Mouse (Mus musculus) stomach, embryonic 16.5 days (tissue): ENCODE data around the gene Btd. TPM values are rescaled to one million over a fixed set of nuclear protein-coding genes. Genes with fewer than 3 reads are reported as not detected.
A peak's percentile ranks its signal among the peaks of the same experiment; 100 is the strongest.

Experiments used
- ATAC-seq: fragments of 200-750 bp; cut with Nextera tagmentation; 2 replicates; pipeline ENCODE4 v1.8.0; 2017; ENCODE audit warnings: moderate number of reproducible peaks, moderate TSS enrichment; ENCODE audit not compliant: insufficient read depth, low FRiP score
- H3K27ac ChIP-seq: fragments of 300-500 bp; sonication (generic); 2 replicates; pipeline ENCODE4 v1.5.1; 2014; ENCODE audit warnings: low read length
- H3K27me3 ChIP-seq: fragments of 300-500 bp; sonication (generic); 2 replicates; pipeline ENCODE4 v1.6.1; 2014; ENCODE audit warnings: low read length, control low read depth, mixed read lengths; ENCODE audit not compliant: control insufficient read depth, insufficient read depth
- H3K36me3 ChIP-seq: fragments of 300-500 bp; sonication (generic); 2 replicates; pipeline ENCODE4 v1.6.1; 2014; ENCODE audit warnings: low read length; ENCODE audit not compliant: control insufficient read depth, insufficient read depth
- H3K4me1 ChIP-seq: fragments of 300-500 bp; sonication (generic); 2 replicates; pipeline ENCODE4 v1.6.1; 2014; ENCODE audit warnings: low read length, control low read depth, mixed read lengths; ENCODE audit not compliant: control insufficient read depth, insufficient read depth
- H3K4me2 ChIP-seq: fragments of 300-500 bp; sonication (generic); 2 replicates; pipeline ENCODE4 v1.6.1; 2014; ENCODE audit warnings: low read depth, low read length, mixed read lengths
- H3K4me3 ChIP-seq: fragments of 300-500 bp; sonication (generic); replicated peaks from 2 replicates; pipeline ENCODE4 v1.5.1; 2014; ENCODE audit warnings: mild to moderate bottlenecking, low read length
- H3K9ac ChIP-seq: fragments of 300-500 bp; sonication (generic); 2 replicates; pipeline ENCODE4 v1.6.1; 2014; ENCODE audit warnings: low read length
- H3K9me3 ChIP-seq: fragments of 300-500 bp; sonication (generic); replicated peaks from 2 replicates; pipeline ENCODE4 v1.6.1; 2016; ENCODE audit warnings: low read length, control low read depth; ENCODE audit not compliant: control insufficient read depth
- WGBS: fragments of 180-500 bp; shearing (Covaris S2); extraction: QIAGEN DNeasy Blood & Tissue Kit; methylation state at CpG from one replicate; pipeline ENCODE4 v1.1.7; 2014; 5-methylcytosine and 5-hydroxymethylcytosine counted together
- polyA plus RNA-seq: library from polyadenylated mRNA; unstranded; fragments of >200 nt; fragmentation: Nextera tagmentation; extraction: Ambion mirVana; gene quantifications from 2 replicates; pipeline ENCODE4 v1.2.1, GENCODE M21; 2015

The Btd gene
- polyA plus RNA-seq, 1 experiment from 2014 or later, result 31.8 TPM

DNA sequence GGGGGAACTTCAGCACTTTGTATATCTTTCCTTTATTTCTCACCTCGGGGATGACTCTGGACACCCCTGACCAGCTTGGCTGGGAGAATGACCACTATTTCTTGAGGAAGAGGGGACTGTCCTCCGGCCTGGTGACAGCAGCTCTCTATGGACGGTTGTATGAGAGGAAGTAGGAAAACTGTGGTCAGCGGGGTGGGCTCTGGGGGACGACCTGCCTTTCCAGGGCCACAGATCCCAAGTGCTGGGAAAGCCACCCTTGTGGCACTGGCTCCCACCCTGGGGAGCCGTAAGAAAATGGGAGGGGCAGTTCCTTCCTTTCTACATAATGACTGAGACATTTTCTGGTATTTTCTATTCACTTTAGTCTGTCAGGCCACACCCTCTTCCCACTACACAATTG is 26.9 kb downstream of the Btd start:
- 86% methylated on average over 6 of the region's 6 CpGs for WGBS
- Histone ChIP-seq H3K27me3 (no peaks in the 10 kb centered on the region), H3K4me2 (no peak overlapping the region), H3K9ac (no peak overlapping the region), H3K27ac (no peak overlapping the region), H3K4me3 (no peak overlapping the region), H3K9me3 (no peaks in the 10 kb centered on the region), H3K4me1 (peaks cover 44% of the 10 kb centered on the region), H3K36me3 (peaks cover 12% of the 10 kb centered on the region)
- no peak for ATAC-seq

- H3K9me3 ChIP-seq, result no peaks in the 10 kb centered on the region
- no peak overlapping the region for H3K9ac ChIP-seq
- H3K36me3 ChIP-seq, result peaks cover 12% of the 10 kb centered on the region
- H3K4me3 ChIP-seq, result no peak overlapping the region
- H3K27ac ChIP-seq, result peak overlapping the region; percentile 85
- peaks cover 39% of the 10 kb centered on the region for H3K4me1 ChIP-seq
- no peak overlapping the region for H3K4me2 ChIP-seq
- WGBS, result 83% methylated on average over 13 of the region's 13 CpGs
- no peaks in the 10 kb centered on the region for H3K27me3 ChIP-seq
- ATAC-seq, result no peak
Measured at GRCm38 (mm10) chr14:31668326-31668725, 27.5 kb downstream of the Btd start.

- H3K4me1 ChIP-seq, result peaks cover 31% of the 10 kb centered on the region
- ATAC-seq, result peak; percentile 26; the same call in 1 of the 2 replicates
Measured at GRCm38 (mm10) chr14:31669161-31669611, 28.4 kb downstream of the Btd start.

DNA sequence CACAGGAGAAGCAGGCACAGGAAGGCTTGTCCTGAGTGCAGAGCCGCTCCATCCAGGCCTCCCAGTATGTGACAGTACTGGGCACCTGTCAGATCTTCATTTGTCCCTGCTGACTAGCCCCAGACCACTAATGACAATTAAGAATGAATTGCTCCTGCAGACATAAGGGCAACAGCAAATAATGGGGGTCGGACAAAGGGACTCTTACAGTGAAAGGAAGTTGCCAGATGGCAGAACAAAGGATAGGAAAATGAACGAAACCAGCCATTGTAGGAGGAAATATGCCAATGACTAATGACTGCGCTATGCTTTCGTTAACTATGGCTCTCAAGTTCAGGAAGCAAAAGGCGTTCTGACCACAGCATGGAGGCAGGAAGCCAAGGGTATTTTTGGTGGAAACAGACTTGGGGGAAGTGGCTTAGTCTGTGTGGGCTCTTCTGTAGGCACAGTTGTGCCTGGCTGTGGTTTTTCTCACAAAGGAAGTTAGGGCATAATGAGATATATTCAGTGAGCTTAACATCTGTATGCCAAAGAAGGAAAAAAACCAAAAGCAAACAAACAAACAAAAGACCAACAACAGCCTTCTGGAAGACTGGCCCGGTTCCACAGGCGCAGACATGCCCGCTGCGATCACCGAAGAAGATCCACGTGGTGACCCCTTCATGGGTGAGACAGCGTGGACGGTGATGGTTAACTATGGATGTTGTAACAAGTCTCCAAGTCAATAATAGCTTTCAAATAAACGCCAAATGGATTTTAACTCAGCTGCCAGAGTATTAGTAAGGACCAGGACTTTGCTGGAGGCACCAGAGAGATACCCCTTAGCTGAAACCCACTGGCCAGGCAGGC is 29.0 kb downstream of the Btd start:
- no peaks in the 10 kb centered on the region for H3K9me3 ChIP-seq
- H3K27ac ChIP-seq, result peak overlapping the region; percentile 85
- peaks cover 12% of the 10 kb centered on the region for H3K36me3 ChIP-seq
- H3K9ac ChIP-seq, result no peak overlapping the region
- H3K4me2 ChIP-seq, result peak overlapping the region; percentile 16
- 68% methylated on average over 15 of the region's 15 CpGs for WGBS
- no peaks in the 10 kb centered on the region for H3K27me3 ChIP-seq
- H3K4me3 ChIP-seq, result no peak overlapping the region
- peaks cover 24% of the 10 kb centered on the region for H3K4me1 ChIP-seq
- ATAC-seq, result no peak

More at GRCm38 (mm10) chr14:31669161-31669611, 28.4 kb downstream of the Btd start:
- Histone ChIP-seq H3K9me3 (no peaks in the 10 kb centered on the region), H3K36me3 (peaks cover 12% of the 10 kb centered on the region), H3K9ac (peak overlapping the region; percentile 29; the same call in 1 of the 2 replicates), H3K27me3 (no peaks in the 10 kb centered on the region), H3K4me3 (no peak overlapping the region), H3K4me2 (peak overlapping the region; percentile 16), H3K27ac (peak overlapping the region; percentile 85)
- 44% methylated on average over 13 of the region's 13 CpGs for WGBS

GRCm38 (mm10) chr14:31671635-31672320 is 30.9 kb downstream of the Btd start:
- 64% methylated on average over 10 of the region's 10 CpGs for WGBS
- H3K4me2 ChIP-seq, result no peak overlapping the region

GRCm38 (mm10) chr14:31680656-31681055 is 39.8 kb downstream of the Btd start:
- H3K4me1 ChIP-seq, result no peaks in the 10 kb centered on the region
- no peak overlapping the region for H3K4me2 ChIP-seq
- H3K36me3 ChIP-seq, result no peaks in the 10 kb centered on the region
- H3K27ac ChIP-seq, result no peak overlapping the region
- 75% methylated on average over 3 of the region's 3 CpGs for WGBS
- no peak overlapping the region for H3K4me3 ChIP-seq
- no peaks in the 10 kb centered on the region for H3K27me3 ChIP-seq
- no peak overlapping the region for H3K9ac ChIP-seq
- H3K9me3 ChIP-seq, result no peaks in the 10 kb centered on the region
- ATAC-seq, result no peak

More at GRCm38 (mm10) chr14:31671635-31672320, 30.9 kb downstream of the Btd start:
- Histone ChIP-seq H3K4me1 (peaks cover 12% of the 10 kb centered on the region), H3K27ac (no peak overlapping the region), H3K27me3 (no peaks in the 10 kb centered on the region), H3K4me3 (no peak overlapping the region), H3K36me3 (peaks cover 9% of the 10 kb centered on the region), H3K9me3 (no peaks in the 10 kb centered on the region), H3K9ac (no peak overlapping the region)
- no peak for ATAC-seq

- no peak overlapping the region for H3K4me2 ChIP-seq
- WGBS, result 79% methylated on average over 9 of the region's 9 CpGs
- no peak overlapping the region for H3K9ac ChIP-seq
- H3K4me1 ChIP-seq, result no peaks in the 10 kb centered on the region
- H3K9me3 ChIP-seq, result no peaks in the 10 kb centered on the region
- ATAC-seq, result no peak
- H3K36me3 ChIP-seq, result no peaks in the 10 kb centered on the region
- peak overlapping the region; percentile 64; the same call in 1 of the 2 replicates for H3K27ac ChIP-seq
- no peak overlapping the region for H3K4me3 ChIP-seq
- H3K27me3 ChIP-seq, result no peaks in the 10 kb centered on the region
Measured at GRCm38 (mm10) chr14:31681291-31681690, 40.5 kb downstream of the Btd start.

GRCm38 (mm10) chr14:31681931-31682555 is 41.2 kb downstream of the Btd start:
- peak overlapping the region; percentile 64 for H3K27ac ChIP-seq
- no peak for ATAC-seq
- H3K4me2 ChIP-seq, result no peak overlapping the region
- no peaks in the 10 kb centered on the region for H3K36me3 ChIP-seq
- H3K27me3 ChIP-seq, result no peaks in the 10 kb centered on the region
- H3K9ac ChIP-seq, result no peak overlapping the region
- no peaks in the 10 kb centered on the region for H3K9me3 ChIP-seq
- H3K4me1 ChIP-seq, result no peaks in the 10 kb centered on the region
- 41% methylated on average over 5 of the region's 5 CpGs for WGBS
- H3K4me3 ChIP-seq, result no peak overlapping the region

GRCm38 (mm10) chr14:31683610-31684009 is 42.8 kb downstream of the Btd start:
- Histone ChIP-seq H3K27me3 (no peaks in the 10 kb centered on the region), H3K36me3 (no peaks in the 10 kb centered on the region), H3K9ac (no peak overlapping the region), H3K27ac (no peak overlapping the region), H3K4me2 (no peak overlapping the region), H3K4me3 (no peak overlapping the region), H3K9me3 (no peaks in the 10 kb centered on the region), H3K4me1 (no peaks in the 10 kb centered on the region)
- WGBS, result 77% methylated on average over 2 of the region's 2 CpGs
- no peak for ATAC-seq
